ENCODE assay signal across 8 mouse cellular contexts in the genomic region with DNA sequence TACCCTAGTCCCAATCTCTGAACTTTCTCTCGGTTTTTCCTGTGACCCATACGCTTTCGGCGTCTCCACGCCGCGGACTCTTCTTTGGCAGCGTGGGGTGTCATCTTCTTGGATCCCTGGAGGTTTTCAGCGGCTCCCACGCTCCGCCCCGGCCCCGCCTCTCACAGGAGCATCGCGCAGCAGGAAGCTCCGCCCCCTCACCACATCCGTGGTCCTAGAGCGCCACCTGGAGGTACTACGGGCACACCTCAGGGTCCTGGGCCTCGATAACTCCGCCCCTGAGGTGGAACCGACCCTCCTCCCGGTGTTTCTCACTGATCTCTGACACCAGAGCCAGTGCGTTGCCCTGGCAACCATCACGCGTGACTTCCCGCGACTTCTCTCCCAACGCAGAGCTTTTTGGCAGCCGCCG. TPM values are rescaled to one million over a fixed set of nuclear protein-coding genes. Genes with fewer than 3 reads are reported as not detected.
DNase-seq lines count a peak whose midpoint lies in the region; ATAC-seq and TF ChIP-seq lines count a peak whose summit lies in the region.

No protein-coding gene starts in this region.

- 0 out of 2 replicates have a peak, but pooled peaks cover 9% of the 10 kb centered on the region for H3K36me3 ChIP-seq in embryonic facial prominence, embryonic 15.5 days
- H3K36me3 ChIP-seq in heart, embryonic 10.5 days = no peaks in the 10 kb centered on the region
- H3K36me3 ChIP-seq in kidney, embryonic 15.5 days = peaks cover 7% of the 10 kb centered on the region; the same call in 1 of the 2 replicates

- peak; percentile 84 for ATAC-seq in embryonic facial prominence, embryonic 15.5 days (ENCODE audit: insufficient number of reproducible peaks, low FRiP score, low TSS enrichment, low read depth)
- peak; percentile 82 for ATAC-seq in kidney, embryonic 15.5 days (replicated peaks; ENCODE audit: low FRiP score)
- ATAC-seq in monocyte, adult 5-6 weeks (replicated peaks; ENCODE audit: insufficient number of reproducible peaks, low FRiP score, low TSS enrichment, poor library complexity, severe bottlenecking) = peak; percentile 97

- H3K9ac ChIP-seq in embryonic facial prominence, embryonic 15.5 days = no peak overlapping the region
- H3K9ac ChIP-seq in kidney, embryonic 15.5 days = peak overlapping the region; percentile 33

- H3K27ac ChIP-seq in bone marrow, adult 2 months (ENCODE audit: control insufficient read depth, insufficient read depth, low read depth, low read length, poor library complexity) = no peak overlapping the region
- H3K27ac ChIP-seq in embryonic facial prominence, embryonic 15.5 days (replicated peaks) = peak overlapping the region; percentile 83
- peak overlapping the region; percentile 48; the same call in 1 of the 2 replicates for H3K27ac ChIP-seq in heart, embryonic 10.5 days
- H3K27ac ChIP-seq in kidney, embryonic 15.5 days = peak overlapping the region; percentile 87

- peak; percentile 46; the same call in 1 of the 2 replicates for TF ChIP-seq POLR2A in bone marrow, adult 2 months (IDR thresholded peaks at IDR 0.05; ENCODE audit: borderline replicate concordance, control insufficient read depth, low read depth, low read length)

- DNase-seq in 416B (ENCODE audit: low read depth) = peak; percentile 90
- DNase-seq in heart, embryonic 10.5 days (ENCODE audit: low spot score) = peak; percentile 97
- peak; percentile 93 for DNase-seq in liver
- DNase-seq in spleen, postnatal 4 days (ENCODE audit: low spot score in 2 of 2) = peak; percentile 93 to 99

- peak overlapping the region; percentile 36 for H3K4me3 ChIP-seq in bone marrow, adult 2 months (replicated peaks; ENCODE audit: control insufficient read depth, low read depth, low read length)
- peak overlapping the region; percentile 49 for H3K4me3 ChIP-seq in embryonic facial prominence, embryonic 15.5 days (replicated peaks)
- H3K4me3 ChIP-seq in heart, embryonic 10.5 days = peak overlapping the region; percentile 62
- peak overlapping the region; percentile 49 for H3K4me3 ChIP-seq in kidney, embryonic 15.5 days (replicated peaks)

- H3K4me1 ChIP-seq in bone marrow, adult 2 months (ENCODE audit: control insufficient read depth, insufficient read depth, low read length) = no peaks in the 10 kb centered on the region; the same call in 1 of the 2 replicates
- H3K4me1 ChIP-seq in embryonic facial prominence, embryonic 15.5 days = peaks cover 32% of the 10 kb centered on the region
- peaks cover 31% of the 10 kb centered on the region for H3K4me1 ChIP-seq in heart, embryonic 10.5 days
- peaks cover 36% of the 10 kb centered on the region for H3K4me1 ChIP-seq in kidney, embryonic 15.5 days

- H3K27me3 ChIP-seq in embryonic facial prominence, embryonic 15.5 days = no peaks in the 10 kb centered on the region
- H3K27me3 ChIP-seq in heart, embryonic 10.5 days (ENCODE audit: insufficient read depth, poor library complexity, severe bottlenecking) = 0 out of 2 replicates have a peak, but pooled peaks cover 6% of the 10 kb centered on the region
- no peaks in the 10 kb centered on the region for H3K27me3 ChIP-seq in kidney, embryonic 15.5 days

- peak; percentile 97 for TF ChIP-seq CTCF in bone marrow, adult 2 months (IDR thresholded peaks at IDR 0.05; ENCODE audit: control insufficient read depth, insufficient read depth, low read length)

- under 1% methylated on average over 31 of the region's 31 CpGs for WGBS in bone marrow, adult 2 months
- WGBS in embryonic facial prominence, embryonic 15.5 days = under 1% methylated on average over 31 of the region's 31 CpGs
- WGBS in heart, embryonic 10.5 days = under 1% methylated on average over 31 of the region's 31 CpGs
- WGBS in kidney, embryonic 15.5 days = under 1% methylated on average over 31 of the region's 31 CpGs

- no peaks in the 10 kb centered on the region for H3K9me3 ChIP-seq in embryonic facial prominence, embryonic 15.5 days (replicated peaks)
- no peaks in the 10 kb centered on the region for H3K9me3 ChIP-seq in heart, embryonic 10.5 days
- no peaks in the 10 kb centered on the region for H3K9me3 ChIP-seq in kidney, embryonic 15.5 days (replicated peaks)

- H3K4me2 ChIP-seq in embryonic facial prominence, embryonic 15.5 days (replicated peaks) = peak overlapping the region; percentile 91
- peak overlapping the region; percentile 85 for H3K4me2 ChIP-seq in kidney, embryonic 15.5 days

RNA-seq across cellular contexts. Expression of a gene that starts 12.2 kb away (rescaled TPM):
- polyA plus RNA-seq in bone marrow, adult 2 months (2011; ENCODE audit: insufficient read depth, insufficient read length, low replicate concordance, missing spikeins) = 6.0 and 19.2 TPM in 2 replicates
- 191 and 194 TPM in 2 replicates for polyA plus RNA-seq in embryonic facial prominence, embryonic 15.5 days (2015; fragmentation: Nextera tagmentation; extraction: Ambion mirVana)
- 86.6 and 90.1 TPM in 2 replicates for polyA plus RNA-seq in heart, embryonic 10.5 days (2016; fragmentation: Nextera tagmentation; extraction: Ambion mirVana)
- 117 and 121 TPM in 2 replicates for polyA plus RNA-seq in kidney, embryonic 15.5 days (2015; fragmentation: Nextera tagmentation; extraction: Ambion mirVana)
- 0.48 TPM in 1 of 3 replicates, not detected in the others for total RNA-seq in monocyte, adult 5-6 weeks (2017)

RNA-seq across cellular contexts. Expression of a gene that starts 32.1 kb away (rescaled TPM):
- polyA plus RNA-seq in bone marrow, adult 2 months (2011; ENCODE audit: insufficient read depth, insufficient read length, low replicate concordance, missing spikeins) = 36.7 and 54.1 TPM in 2 replicates
- polyA plus RNA-seq in embryonic facial prominence, embryonic 15.5 days (2015; fragmentation: Nextera tagmentation; extraction: Ambion mirVana) = 71.7 and 76.0 TPM in 2 replicates
- 65.0 and 78.7 TPM in 2 replicates for polyA plus RNA-seq in heart, embryonic 10.5 days (2016; fragmentation: Nextera tagmentation; extraction: Ambion mirVana)
- 78.5 and 82.1 TPM in 2 replicates for polyA plus RNA-seq in kidney, embryonic 15.5 days (2015; fragmentation: Nextera tagmentation; extraction: Ambion mirVana)
- 56.7 to 65.5 TPM (median 62.2 TPM) in 3 replicates for total RNA-seq in monocyte, adult 5-6 weeks (2017)

RNA-seq across cellular contexts. Expression of a gene that starts 54.4 kb away (rescaled TPM):
- polyA plus RNA-seq in bone marrow, adult 2 months (2011; ENCODE audit: insufficient read depth, insufficient read length, low replicate concordance, missing spikeins) = 16.4 and 39.4 TPM in 2 replicates
- polyA plus RNA-seq in embryonic facial prominence, embryonic 15.5 days (2015; fragmentation: Nextera tagmentation; extraction: Ambion mirVana) = 77.7 and 82.3 TPM in 2 replicates
- polyA plus RNA-seq in heart, embryonic 10.5 days (2016; fragmentation: Nextera tagmentation; extraction: Ambion mirVana) = 68.3 and 84.3 TPM in 2 replicates
- 78.9 and 79.5 TPM in 2 replicates for polyA plus RNA-seq in kidney, embryonic 15.5 days (2015; fragmentation: Nextera tagmentation; extraction: Ambion mirVana)
- total RNA-seq in monocyte, adult 5-6 weeks (2017) = 38.4 to 51.0 TPM (median 44.6 TPM) in 3 replicates
